Mouse (Mus musculus): ENCODE results near the gene Pcgf5. TPM values are rescaled to one million over a fixed set of nuclear protein-coding genes. Genes with fewer than 3 reads are reported as not detected.

The Pcgf5 gene
- 318 TPM in 1 of 2 replicates, not detected in the other for polyA plus RNA-seq (2012; ENCODE audit: insufficient read depth, insufficient read length, low replicate concordance, missing spikeins)

DNA sequence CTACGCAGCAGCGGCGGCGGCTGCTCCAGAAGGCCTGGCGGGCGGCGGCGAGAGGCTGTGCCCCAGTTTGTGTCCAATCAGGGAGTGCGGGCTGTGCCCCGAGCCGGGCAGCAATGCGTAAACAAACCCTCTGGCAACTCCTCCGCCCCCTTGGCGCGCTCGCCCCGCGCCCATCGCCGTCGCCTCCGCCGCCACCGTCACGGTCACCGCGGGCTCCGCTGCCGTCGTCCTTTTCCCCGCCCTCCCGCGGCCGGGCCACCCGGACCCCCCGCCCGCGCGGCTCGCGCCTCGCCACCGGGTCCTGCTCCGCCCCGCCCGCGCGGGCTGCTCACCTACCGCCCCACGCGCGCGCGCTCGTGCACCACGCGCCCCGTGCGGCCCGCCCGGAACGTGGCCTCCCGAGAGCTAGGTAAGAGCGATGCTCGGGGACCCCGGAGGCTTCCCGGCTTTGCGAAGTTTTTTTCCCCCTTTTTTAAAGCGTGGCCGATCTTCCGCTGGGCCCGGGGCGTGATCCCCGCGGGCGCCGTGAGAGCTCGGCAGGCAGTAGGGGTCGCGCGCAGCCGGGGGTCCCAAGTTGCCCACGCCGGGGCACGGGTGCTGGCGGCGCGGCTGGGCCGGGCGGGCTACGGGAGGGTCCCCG, at the start of gene Pcgf5:
Gene Pcgf5, plus strand, starts transcription at position 149 of the 640 bp plus-strand sequence.
- TF ChIP-seq CTCF (IDR thresholded peaks at IDR 0.05; ENCODE audit: insufficient read depth, low read depth, low read length) (no peak), POLR2A (IDR thresholded peaks at IDR 0.05; ENCODE audit: insufficient read depth, low read depth, low read length) (peak; percentile 12; the same call in 1 of the 2 replicates)
- Histone ChIP-seq H3K27ac (ENCODE audit: insufficient read depth, low read depth, low read length) (peak within 1 kb of the TSS; percentile 69), H3K4me1 (ENCODE audit: control insufficient read depth, insufficient read depth, low read length) (0 out of 2 replicates have a peak, but pooled peaks cover 10% of the 10 kb centered on the region), H3K4me3 (ENCODE audit: insufficient read depth, low read depth, low read length) (peak within 1 kb of the TSS; percentile 85)
- WGBS, result under 1% methylated on average over 90 of the region's 92 CpGs

GRCm38 (mm10) chr19:36305542-36305941, 42.6 kb upstream of the Pcgf5 start:
- TF ChIP-seq CTCF (IDR thresholded peaks at IDR 0.05; ENCODE audit: insufficient read depth, low read depth, low read length), result no peak
- no peak for TF ChIP-seq POLR2A (IDR thresholded peaks at IDR 0.05; ENCODE audit: insufficient read depth, low read depth, low read length)
- 67% methylated on average over 5 of the region's 5 CpGs for WGBS
- Histone ChIP-seq H3K27ac (ENCODE audit: insufficient read depth, low read depth, low read length) (no peak overlapping the region), H3K4me1 (ENCODE audit: control insufficient read depth, insufficient read depth, low read length) (no peaks in the 10 kb centered on the region), H3K4me3 (ENCODE audit: insufficient read depth, low read depth, low read length) (no peak overlapping the region)

GRCm38 (mm10) chr19:36314010-36314409, 34.1 kb upstream of the Pcgf5 start:
- no peaks in the 10 kb centered on the region for H3K4me1 ChIP-seq (ENCODE audit: control insufficient read depth, insufficient read depth, low read length)
- H3K4me3 ChIP-seq (ENCODE audit: insufficient read depth, low read depth, low read length), result no peak overlapping the region
- no peak overlapping the region for H3K27ac ChIP-seq (ENCODE audit: insufficient read depth, low read depth, low read length)
- TF ChIP-seq CTCF (IDR thresholded peaks at IDR 0.05; ENCODE audit: insufficient read depth, low read depth, low read length), result no peak
- no peak for TF ChIP-seq POLR2A (IDR thresholded peaks at IDR 0.05; ENCODE audit: insufficient read depth, low read depth, low read length)
- 86% methylated on average over 5 of the region's 5 CpGs for WGBS

GRCm38 (mm10) chr19:36319735-36320134, 28.4 kb upstream of the Pcgf5 start:
- H3K4me1 ChIP-seq (ENCODE audit: control insufficient read depth, insufficient read depth, low read length), result no peaks in the 10 kb centered on the region
- H3K4me3 ChIP-seq (ENCODE audit: insufficient read depth, low read depth, low read length), result no peak overlapping the region
- WGBS, result 87% methylated on average over 4 of the region's 4 CpGs
- H3K27ac ChIP-seq (ENCODE audit: insufficient read depth, low read depth, low read length), result no peak overlapping the region
- no peak for TF ChIP-seq CTCF (IDR thresholded peaks at IDR 0.05; ENCODE audit: insufficient read depth, low read depth, low read length)
- no peak for TF ChIP-seq POLR2A (IDR thresholded peaks at IDR 0.05; ENCODE audit: insufficient read depth, low read depth, low read length)

- no peak overlapping the region for H3K4me3 ChIP-seq (ENCODE audit: insufficient read depth, low read depth, low read length)
- WGBS, result 90% methylated on average over 3 of the region's 3 CpGs
- TF ChIP-seq CTCF (IDR thresholded peaks at IDR 0.05; ENCODE audit: insufficient read depth, low read depth, low read length) (no peak), POLR2A (IDR thresholded peaks at IDR 0.05; ENCODE audit: insufficient read depth, low read depth, low read length) (no peak)
These were observed 27.0 kb upstream of the Pcgf5 start for GRCm38 (mm10) chr19:36321066-36321465.

GRCm38 (mm10) chr19:36323326-36323725, 24.8 kb upstream of the Pcgf5 start:
- no peaks in the 10 kb centered on the region for H3K4me1 ChIP-seq (ENCODE audit: control insufficient read depth, insufficient read depth, low read length)
- TF ChIP-seq POLR2A (IDR thresholded peaks at IDR 0.05; ENCODE audit: insufficient read depth, low read depth, low read length) (no peak), CTCF (IDR thresholded peaks at IDR 0.05; ENCODE audit: insufficient read depth, low read depth, low read length) (no peak)
- H3K27ac ChIP-seq (ENCODE audit: insufficient read depth, low read depth, low read length), result no peak overlapping the region
- no peak overlapping the region for H3K4me3 ChIP-seq (ENCODE audit: insufficient read depth, low read depth, low read length)
- WGBS, result 72% methylated on average over 2 of the region's 2 CpGs

More at GRCm38 (mm10) chr19:36321066-36321465, 27.0 kb upstream of the Pcgf5 start:
- Histone ChIP-seq H3K27ac (ENCODE audit: insufficient read depth, low read depth, low read length) (no peak overlapping the region), H3K4me1 (ENCODE audit: control insufficient read depth, insufficient read depth, low read length) (no peaks in the 10 kb centered on the region)

DNA sequence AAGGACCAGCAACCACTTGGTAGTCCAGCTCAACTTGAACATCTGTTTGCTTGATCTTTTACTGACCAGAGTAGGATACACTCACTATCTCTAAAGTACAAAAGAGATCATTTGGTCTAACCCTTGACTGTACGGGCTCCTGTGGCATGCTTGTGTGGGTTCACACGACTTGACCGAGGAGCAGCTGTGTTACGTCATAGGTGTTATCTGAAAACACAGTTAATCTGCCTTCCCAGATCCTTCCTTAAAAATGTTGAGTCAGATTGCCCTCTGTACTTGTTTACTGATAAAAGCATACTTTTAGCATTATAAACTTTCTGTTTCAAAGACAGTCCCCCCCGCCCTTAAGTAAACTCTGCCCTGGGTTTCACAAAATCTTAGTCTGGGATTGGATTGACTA, 19.4 kb upstream of the Pcgf5 start:
- 95% methylated on average over 5 of the region's 5 CpGs for whole genome bisulfite sequencing
- TF ChIP-seq POLR2A (IDR thresholded peaks at IDR 0.05; ENCODE audit: insufficient read depth, low read depth, low read length) (no peak), CTCF (IDR thresholded peaks at IDR 0.05; ENCODE audit: insufficient read depth, low read depth, low read length) (no peak)
- Histone ChIP-seq H3K4me3 (ENCODE audit: insufficient read depth, low read depth, low read length) (no peak overlapping the region), H3K27ac (ENCODE audit: insufficient read depth, low read depth, low read length) (no peak overlapping the region), H3K4me1 (ENCODE audit: control insufficient read depth, insufficient read depth, low read length) (no peaks in the 10 kb centered on the region)

- H3K4me3 ChIP-seq (ENCODE audit: insufficient read depth, low read depth, low read length), result peak overlapping the region; percentile 85
- no peak overlapping the region for H3K27ac ChIP-seq (ENCODE audit: insufficient read depth, low read depth, low read length)
- no peak for TF ChIP-seq CTCF (IDR thresholded peaks at IDR 0.05; ENCODE audit: insufficient read depth, low read depth, low read length)
- no peak for TF ChIP-seq POLR2A (IDR thresholded peaks at IDR 0.05; ENCODE audit: insufficient read depth, low read depth, low read length)
- H3K4me1 ChIP-seq (ENCODE audit: control insufficient read depth, insufficient read depth, low read length), result 0 out of 2 replicates have a peak, but pooled peaks cover 10% of the 10 kb centered on the region
- WGBS, result 26% methylated on average over 6 of the region's 6 CpGs
These were observed 733 bp upstream of the Pcgf5 start for GRCm38 (mm10) chr19:36347376-36347775.

DNA sequence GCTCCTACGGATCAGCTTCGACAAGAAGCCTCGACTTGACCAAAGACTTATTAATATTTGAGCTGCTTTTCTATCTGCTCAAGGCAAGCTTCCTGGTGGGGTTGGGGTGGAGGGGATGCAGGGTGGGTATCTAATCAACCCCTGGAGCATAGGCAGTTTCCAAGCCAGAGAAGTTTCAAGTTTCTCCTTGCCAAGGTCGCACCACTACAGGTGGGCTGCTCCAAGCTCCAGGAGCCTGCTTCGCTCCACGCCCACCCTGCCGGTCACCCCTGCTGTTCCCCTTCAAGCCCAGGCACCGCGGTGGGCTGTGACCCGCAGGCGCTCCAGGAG, 313 bp upstream of the Pcgf5 start:
- no peak overlapping the region for H3K27ac ChIP-seq (ENCODE audit: insufficient read depth, low read depth, low read length)
- 2% methylated on average over 11 of the region's 11 CpGs for WGBS

More for the DNA sequence above, 313 bp upstream of the Pcgf5 start:
- TF ChIP-seq CTCF (IDR thresholded peaks at IDR 0.05; ENCODE audit: insufficient read depth, low read depth, low read length) (no peak), POLR2A (IDR thresholded peaks at IDR 0.05; ENCODE audit: insufficient read depth, low read depth, low read length) (no peak)
- Histone ChIP-seq H3K4me1 (ENCODE audit: control insufficient read depth, insufficient read depth, low read length) (0 out of 2 replicates have a peak, but pooled peaks cover 10% of the 10 kb centered on the region), H3K4me3 (ENCODE audit: insufficient read depth, low read depth, low read length) (peak overlapping the region; percentile 85)
